Mouse (Mus musculus) neutrophil, adult 5-6 weeks (primary cell): ENCODE measurements around the gene Ddo. TPM values are rescaled to one million over a fixed set of nuclear protein-coding genes. Genes with fewer than 3 reads are reported as not detected.

Experiments used
- ATAC-seq: fragments of 151-379, 151-347 bp; 2 replicates; pipeline ENCODE4 v1.8.0; 2017; ENCODE audit warnings: mild to moderate bottlenecking, moderate TSS enrichment; ENCODE audit not compliant: insufficient number of reproducible peaks, poor library complexity, low FRiP score, severe bottlenecking; ENCODE audit errors: extremely low read depth
- total RNA-seq: library from RNA; stranded (forward); fragments of 200-1000 nt; gene quantifications from 2 replicates; pipeline ENCODE4 v1.2.3, GENCODE M21; 2017

Gene Ddo
- total RNA-seq, 1 experiment from 2014 or later: 0.12 TPM

DNA sequence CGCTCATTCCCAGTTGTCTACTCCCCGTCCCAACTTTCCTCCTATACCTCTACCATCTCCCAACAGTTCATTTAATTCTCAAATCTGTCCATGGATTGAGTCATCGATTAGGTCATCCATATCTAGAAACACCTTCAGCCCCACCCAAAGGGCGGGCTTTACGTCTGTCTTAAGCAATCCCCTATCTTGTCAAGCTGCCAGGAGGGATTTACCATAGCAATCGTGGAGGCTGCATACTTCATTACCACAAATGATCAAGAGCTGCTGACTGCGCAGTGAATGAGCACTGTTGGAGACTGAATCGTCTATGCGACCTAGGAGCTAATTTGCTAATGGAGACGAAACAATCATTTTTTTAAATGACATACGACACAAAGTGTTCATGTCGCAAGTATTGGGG lies 19.0 kb downstream of the Ddo start:
- ATAC-seq: no peak

DNA sequence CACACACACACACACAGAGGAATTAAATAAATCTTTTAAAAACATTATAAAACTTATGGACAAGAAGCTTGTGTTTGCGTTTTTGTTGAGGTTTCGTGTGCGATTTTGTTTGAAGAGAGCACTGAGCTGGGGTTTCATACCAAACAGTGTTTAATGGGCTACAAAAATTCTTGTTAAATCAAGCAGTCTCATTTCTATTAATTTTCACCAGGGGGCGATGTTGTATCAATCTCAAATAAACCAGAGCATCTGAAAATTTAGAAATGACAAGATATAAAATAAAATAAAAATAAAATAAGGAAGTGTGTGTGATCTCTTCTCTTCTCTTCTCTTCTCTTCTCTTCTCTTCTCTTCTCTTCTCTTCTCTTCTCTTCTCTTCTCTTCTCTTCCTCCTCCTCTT lies 19.8 kb downstream of the Ddo start:
- no peak for ATAC-seq

- no peak for ATAC-seq
Measured at GRCm38 (mm10) chr10:40651676-40652075, 21.9 kb downstream of the Ddo start.

DNA sequence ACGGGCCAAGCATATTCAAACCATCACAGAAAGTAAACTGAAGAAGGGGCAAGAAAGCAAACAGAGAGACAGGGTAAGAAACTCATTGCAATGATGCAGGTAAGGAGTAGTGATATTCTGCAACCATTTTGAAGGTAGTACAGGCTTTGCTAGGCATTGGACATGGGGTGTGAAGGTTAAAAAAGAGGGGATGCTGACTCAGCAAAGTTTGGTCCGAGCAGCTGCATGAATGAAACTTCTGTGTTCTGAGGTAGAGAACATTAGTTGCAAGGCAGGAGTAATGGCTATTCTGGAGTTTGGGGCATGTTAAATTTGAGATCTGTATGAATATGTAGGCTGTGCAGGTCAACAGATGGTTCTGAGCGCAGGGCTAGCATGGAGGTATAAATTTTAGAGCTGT lies 35.5 kb downstream of the Ddo start:
- ATAC-seq: no peak

- no peak for ATAC-seq
Measured at GRCm38 (mm10) chr10:40666943-40667342, 37.1 kb downstream of the Ddo start.

- ATAC-seq: no peak
Measured at GRCm38 (mm10) chr10:40668640-40669039, 38.8 kb downstream of the Ddo start.

DNA sequence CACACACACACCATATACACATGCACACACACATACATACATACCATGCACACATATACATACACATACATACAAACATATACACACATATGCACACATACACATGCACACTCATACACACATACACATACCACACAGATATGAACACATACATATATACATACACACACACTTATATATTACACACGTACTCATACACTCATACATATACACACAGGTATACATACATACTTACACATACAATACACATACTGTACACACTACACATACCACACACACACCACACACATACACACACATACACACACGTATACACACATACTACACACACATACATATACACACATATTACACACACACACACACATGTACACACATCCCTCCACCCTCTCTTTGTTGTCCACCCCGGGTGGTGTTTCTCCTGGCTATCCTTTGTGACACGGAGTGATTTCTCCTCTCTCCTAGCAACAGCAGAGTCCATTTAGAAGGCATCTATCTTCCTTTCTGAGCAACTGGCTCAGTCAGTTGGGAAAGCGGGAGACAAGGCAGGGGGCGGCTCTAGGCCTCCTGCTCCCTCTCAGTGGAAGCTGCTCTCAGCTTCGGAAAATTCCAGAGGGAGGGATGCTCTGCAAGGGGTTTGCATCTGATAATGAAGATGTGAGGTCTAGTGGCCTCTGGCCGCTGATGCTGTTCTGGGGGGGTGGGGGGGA lies 42.9 kb downstream of the Ddo start:
- ATAC-seq: no peak

GRCm38 (mm10) chr10:40673297-40673665 lies 43.5 kb downstream of the Ddo start:
- no peak for ATAC-seq

DNA sequence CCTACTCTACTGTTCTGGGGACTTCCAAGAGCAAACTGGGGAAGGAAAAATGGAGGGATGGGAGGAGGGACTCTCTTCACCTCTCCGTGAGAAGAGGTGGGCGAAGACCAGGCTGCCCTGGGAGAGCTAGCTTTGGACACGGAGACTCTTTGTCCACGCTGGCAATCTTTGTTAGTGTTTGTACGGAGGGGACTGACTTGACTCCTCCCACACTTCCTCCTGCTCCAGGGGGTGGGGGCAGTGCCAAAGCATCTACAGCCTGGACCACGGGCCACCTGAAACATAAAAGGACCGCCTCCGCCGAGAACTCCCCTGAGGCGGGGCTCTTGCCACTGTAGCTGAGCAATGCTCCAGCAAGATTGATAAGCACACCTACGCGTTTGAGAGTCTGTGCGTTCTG lies 44.3 kb downstream of the Ddo start:
- no peak for ATAC-seq

DNA sequence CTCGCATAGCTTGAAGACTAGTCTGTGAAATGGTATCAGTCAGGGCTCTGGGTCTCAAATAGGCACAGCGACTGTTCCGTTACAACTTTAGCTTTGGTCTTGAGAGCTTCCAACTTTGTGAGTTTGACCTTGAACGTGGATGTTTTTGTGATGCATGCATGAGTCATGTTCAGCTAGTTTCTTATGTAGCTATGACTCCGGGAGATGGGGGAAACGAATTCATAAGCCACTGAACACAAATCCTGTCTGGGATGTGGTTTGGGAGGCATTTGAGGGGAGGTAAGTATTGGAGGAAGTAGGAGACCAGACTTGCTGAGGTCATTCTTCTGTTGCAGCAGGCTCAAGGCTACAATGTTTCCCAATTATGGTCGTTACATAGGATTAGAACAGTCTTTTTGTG lies 46.1 kb downstream of the Ddo start:
- ATAC-seq: no peak

DNA sequence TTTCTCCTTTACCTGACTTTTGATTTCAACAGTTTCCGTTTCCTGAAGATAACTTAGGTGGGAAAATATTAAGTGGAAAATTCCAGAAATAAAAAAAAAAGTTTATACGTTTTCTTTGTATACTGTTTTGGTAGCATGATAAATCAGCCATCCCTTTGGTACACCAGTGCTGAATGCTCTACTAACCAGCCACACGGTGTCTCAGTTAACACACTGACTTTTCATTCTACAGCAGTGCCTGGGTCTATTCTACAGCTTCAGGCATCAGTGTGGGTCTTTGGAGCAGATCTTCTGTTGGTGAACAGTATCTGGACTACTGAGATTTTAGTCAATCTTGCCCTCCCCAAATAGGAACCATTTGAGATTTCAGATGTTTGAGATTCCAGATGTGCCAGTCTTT lies 48.7 kb downstream of the Ddo start:
- no peak for ATAC-seq

- ATAC-seq: no peak
Measured at GRCm38 (mm10) chr10:40682470-40682869, 52.7 kb downstream of the Ddo start.

DNA sequence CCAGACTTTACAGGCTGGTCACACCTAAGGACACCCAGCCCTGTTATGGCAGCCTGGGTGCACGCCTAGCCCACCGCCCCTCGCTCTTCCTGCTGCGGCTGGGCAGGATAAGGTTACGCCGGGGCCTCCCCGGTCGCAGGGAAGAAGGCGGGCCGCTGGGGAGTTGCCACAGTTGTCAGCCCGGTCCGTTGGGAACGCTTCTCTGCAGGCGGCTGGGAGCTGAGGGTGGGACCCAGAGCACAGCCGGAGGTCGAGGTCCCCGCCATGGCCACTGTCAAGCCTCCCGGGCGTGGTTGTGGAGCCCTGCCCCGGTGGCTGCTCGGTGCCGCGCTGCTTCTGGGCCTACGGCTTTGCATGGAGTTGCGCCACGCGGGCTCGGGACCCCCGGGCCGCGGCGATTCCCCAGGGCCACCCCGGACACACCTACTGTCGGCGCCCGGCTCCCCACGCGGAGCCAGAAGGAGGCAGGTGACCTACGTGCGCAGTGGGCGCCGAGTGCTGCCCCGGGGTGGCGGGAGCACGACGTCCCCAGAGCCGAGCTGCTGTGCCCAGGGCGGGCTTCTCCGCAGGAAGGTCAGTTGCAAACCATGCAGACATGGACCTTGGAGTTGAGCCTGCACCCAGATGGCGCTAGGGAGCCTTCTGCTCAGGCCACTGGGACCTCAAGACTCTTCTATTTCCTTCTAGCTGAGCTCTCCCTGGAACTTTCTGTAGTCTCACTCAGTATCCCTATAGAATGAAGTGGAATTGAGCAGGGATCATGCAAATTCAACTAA lies 53.5 kb downstream of the Ddo start, which contains the start of gene Mettl24:
Gene Mettl24 (plus strand): TSS at position 191 of the 776 bp plus-strand sequence.
- no peak for ATAC-seq

- no peak for ATAC-seq
Measured at GRCm38 (mm10) chr10:40683868-40684253, 54.0 kb downstream of the Ddo start.

- ATAC-seq: no peak
Measured at GRCm38 (mm10) chr10:40684326-40684725, 54.5 kb downstream of the Ddo start.

- no peak for ATAC-seq
Measured at GRCm38 (mm10) chr10:40685641-40686040, 55.8 kb downstream of the Ddo start.

GRCm38 (mm10) chr10:40686976-40687375 lies 57.2 kb downstream of the Ddo start:
- no peak for ATAC-seq

- ATAC-seq: no peak
Measured at GRCm38 (mm10) chr10:40687407-40687806, 57.6 kb downstream of the Ddo start.

- ATAC-seq: no peak
Measured at GRCm38 (mm10) chr10:40688266-40688665, 58.5 kb downstream of the Ddo start.

GRCm38 (mm10) chr10:40688873-40689272 lies 59.1 kb downstream of the Ddo start:
- ATAC-seq: no peak
